Mouse (Mus musculus) CH12.LX (cell line): ENCODE data around the gene Med20. TPM values are rescaled to one million over a fixed set of nuclear protein-coding genes. Genes with fewer than 3 reads are reported as not detected.

Experiments
- DNase-seq: peaks from one replicate; pipeline ENCODE4 v3.0.0-alpha.2; 2013; ENCODE audit errors: extremely low read depth
- H3K27ac ChIP-seq: 2 replicates; pipeline ENCODE4 v1.5.1; 2012; ENCODE audit warnings: low read depth, mild to moderate bottlenecking, control low read depth, moderate library complexity; ENCODE audit not compliant: insufficient read depth
- H3K27me3 ChIP-seq: replicated peaks from 2 replicates; pipeline ENCODE3; 2012; ENCODE audit warnings: inconsistent platforms
- H3K36me3 ChIP-seq, 2 experiments: replicated peaks in 1 of 2; 2 replicates each; pipeline versions ENCODE3 to v1.6.1; 2012; ENCODE audit warnings: inconsistent platforms in 1 of 2, low read length in 1 of 2, mild to moderate bottlenecking in 1 of 2, mixed read lengths in 1 of 2, moderate library complexity in 1 of 2; ENCODE audit not compliant: control insufficient read depth in 1 of 2, insufficient read depth in 1 of 2
- H3K4me1 ChIP-seq, 2 experiments: 2 replicates each; pipeline ENCODE4 v1.6.1; 2012; ENCODE audit warnings: inconsistent platforms in 1 of 2, moderate library complexity in 1 of 2; ENCODE audit not compliant: insufficient read depth in 2 of 2, control insufficient read depth in 1 of 2
- H3K4me2 ChIP-seq: 2 replicates; pipeline ENCODE4 v1.6.1; 2012; ENCODE audit warnings: low read depth, mild to moderate bottlenecking, control low read depth; ENCODE audit not compliant: poor library complexity, insufficient read depth, severe bottlenecking
- H3K4me3 ChIP-seq, 3 experiments: fragments of 150-350 bp in 1 of 3; sonication (generic) in 1 of 3; replicated peaks in 1 of 3; 2 replicates each; pipeline versions ENCODE3 to v1.5.1; 2011 to 2012; ENCODE audit warnings: low read depth in 2 of 3, low read length in 2 of 3, mild to moderate bottlenecking in 2 of 3, moderate library complexity in 2 of 3, control low read depth in 1 of 3, improper control_type of control experiment in 1 of 3, inconsistent platforms in 1 of 3, mixed read lengths in 1 of 3; ENCODE audit not compliant: poor library complexity in 1 of 3
- H3K79me2 ChIP-seq: replicated peaks from 2 replicates; pipeline ENCODE4 v1.6.1; 2012; ENCODE audit warnings: mild to moderate bottlenecking, moderate library complexity; ENCODE audit not compliant: control insufficient read depth, poor library complexity, insufficient read depth, severe bottlenecking; ENCODE audit errors: extremely low read depth
- H3K9ac ChIP-seq: 2 replicates; pipeline ENCODE4 v1.6.1; 2012; ENCODE audit warnings: low read depth, mild to moderate bottlenecking, control low read depth, moderate library complexity; ENCODE audit not compliant: insufficient read depth
- H3K9me3 ChIP-seq: replicated peaks from 2 replicates; pipeline ENCODE3; 2012; ENCODE audit warnings: low read length, inconsistent platforms, mixed read lengths
- BHLHE40 ChIP-seq: IDR thresholded peaks from 2 replicates; pipeline ENCODE4 v1.6.1; 2011; ENCODE audit warnings: mild to moderate bottlenecking, low read depth, low read length, improper control_type of control experiment
- CHD2 ChIP-seq: IDR thresholded peaks from 2 replicates; pipeline ENCODE4 v1.6.1; 2011; ENCODE audit warnings: low read length, improper control_type of control experiment
- CTCF ChIP-seq, 2 experiments: IDR thresholded peaks in 1 of 2; conservative IDR thresholded peaks in 1 of 2; 2 replicates each; pipeline ENCODE4 v1.5.1; 2011 to 2012; ENCODE audit warnings: low read depth in 2 of 2, low read length in 2 of 2, improper control_type of control experiment in 1 of 2, inconsistent platforms in 1 of 2, mild to moderate bottlenecking in 1 of 2, moderate library complexity in 1 of 2
- E2F4 ChIP-seq: IDR thresholded peaks from 2 replicates; pipeline ENCODE4 v1.6.1; 2011; ENCODE audit warnings: low read depth, low read length, improper control_type of control experiment; ENCODE audit not compliant: insufficient replicate concordance
- ELF1 ChIP-seq: IDR thresholded peaks from 2 replicates; pipeline ENCODE4 v1.6.1; 2014; ENCODE audit warnings: low read depth, mild to moderate bottlenecking, inconsistent platforms, low read length, improper control_type of control experiment
- EP300 ChIP-seq: IDR thresholded peaks from 2 replicates; pipeline ENCODE4 v1.6.1; 2011; ENCODE audit warnings: low read length, improper control_type of control experiment
- ETS1 ChIP-seq: conservative IDR thresholded peaks from 2 replicates; pipeline ENCODE4 v1.6.1; 2012; ENCODE audit warnings: low read depth, mild to moderate bottlenecking, inconsistent platforms, low read length, improper control_type of control experiment, moderate library complexity
- GABPA ChIP-seq: IDR thresholded peaks from 2 replicates; pipeline ENCODE4 v1.6.1; 2012; ENCODE audit warnings: low read depth, low read length, improper control_type of control experiment, inconsistent platforms; ENCODE audit not compliant: insufficient replicate concordance
- HCFC1 ChIP-seq: IDR thresholded peaks from 2 replicates; pipeline ENCODE4 v1.6.1; 2012; ENCODE audit warnings: low read depth, mild to moderate bottlenecking, inconsistent platforms, low read length, improper control_type of control experiment
- IRF4 ChIP-seq: IDR thresholded peaks from 2 replicates; pipeline ENCODE4 v1.6.1; 2014; ENCODE audit warnings: low read depth, mild to moderate bottlenecking, inconsistent platforms, low read length, improper control_type of control experiment
- JUND ChIP-seq: conservative IDR thresholded peaks from 2 replicates; pipeline ENCODE4 v1.6.1; 2011; ENCODE audit warnings: low read depth, low read length, improper control_type of control experiment
- KAT2A ChIP-seq: IDR thresholded peaks from 2 replicates; pipeline ENCODE4 v1.6.1; 2012; ENCODE audit warnings: low read length, improper control_type of control experiment, inconsistent platforms; ENCODE audit not compliant: insufficient replicate concordance
- MAX ChIP-seq: IDR thresholded peaks from 2 replicates; pipeline ENCODE4 v1.6.1; 2011; ENCODE audit warnings: low read length, improper control_type of control experiment
- MAZ ChIP-seq: IDR thresholded peaks from 2 replicates; pipeline ENCODE4 v1.6.1; 2012; ENCODE audit warnings: low read depth, mild to moderate bottlenecking, inconsistent platforms, low read length, improper control_type of control experiment, moderate library complexity
- MEF2A ChIP-seq: IDR thresholded peaks from 2 replicates; pipeline ENCODE4 v1.6.1; 2014; ENCODE audit warnings: low read depth, mild to moderate bottlenecking, inconsistent platforms, low read length, improper control_type of control experiment, borderline replicate concordance
- MXI1 ChIP-seq: IDR thresholded peaks from 2 replicates; pipeline ENCODE4 v1.6.1; 2011; ENCODE audit warnings: mild to moderate bottlenecking, low read depth, low read length, improper control_type of control experiment
- MYC ChIP-seq: IDR thresholded peaks from 2 replicates; pipeline ENCODE4 v1.6.1; 2011; ENCODE audit warnings: low read depth, mild to moderate bottlenecking, improper control_type of control experiment, low read length
- NELFE ChIP-seq: IDR thresholded peaks from 2 replicates; pipeline ENCODE4 v1.6.1; 2011; ENCODE audit warnings: low read depth, low read length, improper control_type of control experiment
- NRF1 ChIP-seq: IDR thresholded peaks from 2 replicates; pipeline ENCODE4 v1.6.1; 2014; ENCODE audit warnings: low read depth, mild to moderate bottlenecking, inconsistent platforms, low read length, improper control_type of control experiment, moderate library complexity
- PAX5 ChIP-seq: IDR thresholded peaks from 2 replicates; pipeline ENCODE4 v1.6.1; 2012; ENCODE audit warnings: low read length, inconsistent platforms, mixed read lengths
- POLR2A ChIP-seq: IDR thresholded peaks from 2 replicates; pipeline ENCODE4 v1.6.1; 2011; ENCODE audit warnings: low read depth, mild to moderate bottlenecking, improper control_type of control experiment, low read length
- POLR2AphosphoS2 ChIP-seq: IDR thresholded peaks from 2 replicates; pipeline ENCODE4 v1.6.1; 2011; ENCODE audit warnings: low read depth, low read length, improper control_type of control experiment
- RAD21 ChIP-seq: IDR thresholded peaks from 2 replicates; pipeline ENCODE4 v1.6.1; 2011; ENCODE audit warnings: low read depth, mild to moderate bottlenecking, low read length, improper control_type of control experiment, moderate library complexity
- RCOR1 ChIP-seq: conservative IDR thresholded peaks from 2 replicates; pipeline ENCODE4 v1.6.1; 2012; ENCODE audit warnings: low read depth, mild to moderate bottlenecking, inconsistent platforms, low read length, improper control_type of control experiment
- SIN3A ChIP-seq: IDR thresholded peaks from 2 replicates; pipeline ENCODE4 v1.6.1; 2012; ENCODE audit warnings: low read length, improper control_type of control experiment, inconsistent platforms
- TBP ChIP-seq: conservative IDR thresholded peaks from 2 replicates; pipeline ENCODE4 v1.6.1; 2011; ENCODE audit warnings: low read depth, low read length, improper control_type of control experiment
- TCF12 ChIP-seq: IDR thresholded peaks from 2 replicates; pipeline ENCODE4 v1.6.1; 2014; ENCODE audit warnings: low read depth, mild to moderate bottlenecking, inconsistent platforms, low read length, improper control_type of control experiment
- USF1 ChIP-seq: IDR thresholded peaks from 2 replicates; pipeline ENCODE4 v1.6.1; 2014; ENCODE audit warnings: low read depth, mild to moderate bottlenecking, inconsistent platforms, low read length, improper control_type of control experiment
- USF2 ChIP-seq: conservative IDR thresholded peaks from 2 replicates; pipeline ENCODE4 v1.6.1; 2011; ENCODE audit warnings: low read depth, low read length, improper control_type of control experiment
- ZKSCAN1 ChIP-seq: IDR thresholded peaks from 2 replicates; pipeline ENCODE4 v1.6.1; 2012; ENCODE audit warnings: low read depth, inconsistent platforms, low read length, improper control_type of control experiment, borderline replicate concordance
- ZMIZ1 ChIP-seq: IDR thresholded peaks from 2 replicates; pipeline ENCODE4 v1.6.1; 2012; ENCODE audit warnings: low read depth, mild to moderate bottlenecking, inconsistent platforms, low read length, improper control_type of control experiment
- ZNF384 ChIP-seq: IDR thresholded peaks from 2 replicates; pipeline ENCODE4 v1.6.1; 2012; ENCODE audit warnings: low read depth, low read length, improper control_type of control experiment, inconsistent platforms
- dilution Hi-C: fragments of 300-500 bp; cut with MboI; formaldehyde crosslinking; loops from 2 replicates; pipeline ENCODE4 v1.14.3; 2020; ENCODE audit warnings: low sequenced_read_pairs; ENCODE audit not compliant: extremely low pct_unique_long_range_greater_than_20kb, extremely low pct_ligation_motif_present
- in situ Hi-C: fragments of 300-500 bp; cut with MboI; formaldehyde crosslinking; loops from 3 replicates; pipeline ENCODE4 v1.14.3; 2019; ENCODE audit warnings: low sequenced_read_pairs, low pct_ligation_motif_present, low pct_unique_long_range_greater_than_20kb, mixed read lengths
- polyA plus RNA-seq: library from polyadenylated mRNA; unstranded; fragments of >175 nt; gene quantifications from 2 replicates; pipeline ENCODE4 v1.2.1, GENCODE M21; 2012; ENCODE audit warnings: low read depth; ENCODE audit not compliant: insufficient read length
- total RNA-seq, 2 experiments: library from RNA; depleted of rRNA; stranded (reverse); fragments of 300-350 nt in 1 of 2; fragments of >200 nt in 1 of 2; gene quantifications; 2 replicates each; pipeline ENCODE4 v1.2.3; 2012 to 2014

Gene Med20
- total RNA-seq (2012; rRNA removed) (30.5 and 31.0 TPM in 2 replicates), total RNA-seq (2014; rRNA removed) (42.5 and 43.5 TPM in 2 replicates), polyA plus RNA-seq (31.1 and 31.2 TPM in 2 replicates)

DNA sequence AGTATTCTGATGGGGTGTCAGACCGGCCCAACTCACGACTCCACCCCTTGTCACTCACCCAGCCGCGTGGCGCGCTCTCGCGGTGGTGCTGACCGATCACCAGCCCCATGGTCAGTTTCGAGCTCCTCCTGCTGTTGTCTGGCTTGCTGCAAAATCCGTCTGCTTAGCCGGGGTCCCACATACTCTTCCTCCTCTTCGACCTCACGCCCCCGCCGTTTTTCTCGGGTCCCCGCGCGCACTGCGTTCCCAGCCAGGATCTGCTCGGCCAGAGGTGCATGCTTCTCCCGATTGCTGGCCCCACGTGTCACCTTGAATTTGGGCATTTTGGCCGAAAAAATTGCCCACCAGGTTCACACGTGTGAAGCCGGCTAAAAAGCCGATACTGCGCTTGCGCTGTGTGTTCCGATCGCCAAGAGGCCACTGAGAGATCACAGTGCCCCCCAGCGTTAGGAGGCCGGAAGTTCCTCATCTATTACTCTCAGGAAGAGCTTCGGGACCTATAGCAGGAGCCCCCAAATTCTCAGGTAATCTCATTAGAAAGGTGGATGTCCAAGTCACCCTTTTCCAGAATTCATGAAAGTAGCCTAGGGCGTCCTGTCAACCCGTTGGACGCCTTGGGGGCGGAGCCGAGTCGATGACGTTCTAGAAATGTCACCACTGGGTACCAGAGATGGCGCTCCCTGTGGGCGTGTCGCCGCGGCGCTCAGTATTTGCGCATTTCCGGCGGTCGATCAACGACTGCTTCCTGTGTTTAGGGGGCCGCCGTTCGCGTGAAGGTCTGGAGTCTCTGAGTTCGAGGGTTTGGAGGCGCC is at the start of gene Med20, which contains the start of the genes Bysl and Gm20517:
Gene Med20, plus strand, starts transcription at position 734 of the 812 bp plus-strand sequence.
Gene Bysl, minus strand, starts transcription at position 644 of the 812 bp plus-strand sequence.
Gene Gm20517, plus strand, starts transcription at position 741 of the 812 bp plus-strand sequence.
- peak; percentile 49; the same call in 1 of the 2 replicates for TF ChIP-seq IRF4
- TF ChIP-seq MAX = peak; percentile 90
- TF ChIP-seq EP300 = no peak
- TF ChIP-seq POLR2A = peak; percentile 76
- peak; percentile 96 for TF ChIP-seq SIN3A
- TF ChIP-seq MEF2A = 0 out of 2 replicates have a peak, but pooled peaks have one; percentile 58
- peak; percentile 89; the same call in 1 of the 2 replicates for TF ChIP-seq KAT2A
- TF ChIP-seq TBP = 0 out of 2 replicates have a peak, but pooled peaks have one; percentile 66
- TF ChIP-seq MXI1 = peak; percentile 100
- TF ChIP-seq USF2 = no peak
- peak; percentile 93 for TF ChIP-seq HCFC1
- TF ChIP-seq USF1 = no peak
- TF ChIP-seq MYC = peak; percentile 94
- peak; percentile 76 for TF ChIP-seq TCF12
- TF ChIP-seq GABPA = peak; percentile 75; the same call in 1 of the 2 replicates
- no peak for TF ChIP-seq E2F4
- TF ChIP-seq ELF1 = peak; percentile 82
- no peak; the same call in 1 of the 2 replicates for TF ChIP-seq ZKSCAN1
- peak; percentile 44; the same call in 1 of the 2 replicates for TF ChIP-seq POLR2AphosphoS2
- peak; percentile 87 for TF ChIP-seq ZMIZ1
- peak; percentile 57 for TF ChIP-seq BHLHE40
- TF ChIP-seq CTCF (conservative IDR thresholded peaks at IDR 0.05 in 1 of 2, IDR thresholded peaks at IDR 0.05 in 1 of 2; ENCODE audit: low read depth in 2 of 2, low read length in 2 of 2) = peak; percentile 84 to 85
- peak; percentile 42; the same call in 1 of the 2 replicates for TF ChIP-seq ETS1
- no peak; the same call in 1 of the 2 replicates for TF ChIP-seq ZNF384
- TF ChIP-seq RAD21 = no peak; the same call in 1 of the 2 replicates
- no peak; the same call in 1 of the 2 replicates for TF ChIP-seq RCOR1
- peak; percentile 72; the same call in 1 of the 2 replicates for TF ChIP-seq MAZ
- peak; percentile 86 for TF ChIP-seq NRF1
- TF ChIP-seq CHD2 = peak; percentile 73; the same call in 1 of the 2 replicates
- peak; percentile 76; the same call in 1 of the 2 replicates for TF ChIP-seq NELFE
- TF ChIP-seq JUND = no peak
- TF ChIP-seq PAX5 = no peak
- peaks cover 44 to 69% of the 10 kb centered on the region in 2 experiments for H3K36me3 ChIP-seq

More for the DNA sequence above, at the start of gene Med20, which contains the start of the genes Bysl and Gm20517:
- in situ Hi-C loops (loop anchor here (5.0 to 25.0 kb wide), 2 partner anchors 76 to 224 kb away; partner anchors contain the start of genes Frs3, Guca1b and Tomm6), dilution Hi-C loops (no loop called here)
- Histone ChIP-seq H3K9me3 (no peaks in the 10 kb centered on the region), H3K4me2 (peak within 1 kb of the TSS; percentile 72), H3K27ac (peak within 1 kb of the TSS; percentile 65), H3K4me3 (peak within 1 kb of the TSS; percentile 79 to 100 (median 96)), H3K27me3 (no peaks in the 10 kb centered on the region), H3K4me1 (peaks cover 10 to 32% of the 10 kb centered on the region in 2 experiments), H3K9ac (peak within 1 kb of the TSS; percentile 89), H3K79me2 (peaks cover 70% of the 10 kb centered on the region)
- peak; percentile 96 for DNase-seq
